ENCODE assay signal across 10 mouse cellular contexts in the genomic region with DNA sequence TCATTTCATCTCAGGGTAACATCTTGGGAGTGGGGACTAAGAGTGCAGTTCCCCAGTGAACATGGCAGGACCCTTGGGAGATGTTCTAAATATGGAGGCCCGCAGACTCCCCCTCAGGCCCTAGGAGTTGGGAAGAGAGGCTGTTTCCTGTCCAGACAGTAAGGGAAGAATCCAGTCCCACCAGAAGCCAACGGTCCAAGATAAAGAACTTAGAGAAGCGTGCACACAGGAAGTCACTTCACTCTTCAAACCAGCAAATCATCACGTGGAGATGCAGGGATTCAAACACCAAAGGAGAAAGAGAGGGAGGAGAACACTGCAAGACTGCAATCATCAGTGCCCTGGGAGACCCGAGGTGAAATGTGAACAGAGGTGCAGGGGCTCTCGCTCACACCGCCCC.
"Had no signal": no experiment of that assay in that cellular context is flagged by ENCODE, and none has a peak within 500 bp of the region (broad histone marks: within the 10 kb centered on the region; RNA-seq: fewer than 3 reads in every experiment).

No protein-coding gene starts in this region.

- H3K9me3 ChIP-seq: liver, embryonic 13.5 days; midbrain, embryonic 12.5 days had no signal

- H3K9ac ChIP-seq: liver, embryonic 13.5 days; midbrain, embryonic 12.5 days had no signal

- H3K4me3 ChIP-seq: left cerebral cortex, adult 2 months; liver, embryonic 13.5 days; midbrain, embryonic 12.5 days had no signal

- ATAC-seq: lung, postnatal 0 days had no signal

- H3K36me3 ChIP-seq: liver, embryonic 13.5 days; midbrain, embryonic 12.5 days had no signal

- DNase-seq: layer of hippocampus, postnatal 36 days; liver, embryonic 13.5 days; lung, adult 2 months; thymus, adult 18-20 months; thymus, postnatal 36 days had no signal

- H3K27me3 ChIP-seq: liver, embryonic 13.5 days had no signal

- H3K4me2 ChIP-seq: liver, embryonic 13.5 days; midbrain, embryonic 12.5 days had no signal

- H3K27ac ChIP-seq: kidney, postnatal 0 days; left cerebral cortex, adult 2 months; liver, embryonic 13.5 days; macrophage; midbrain, embryonic 12.5 days had no signal
